Mouse (Mus musculus): ENCODE measurements around the gene Bmt2. TPM values are rescaled to one million over a fixed set of nuclear protein-coding genes. Genes with fewer than 3 reads are reported as not detected.

The Bmt2 gene
- polyA plus RNA-seq, 1 experiment = 3.5 TPM

- no peak for TF ChIP-seq CTCF (IDR thresholded peaks at IDR 0.05; ENCODE audit: insufficient read depth, low read length)
- TF ChIP-seq POLR2A (IDR thresholded peaks at IDR 0.05; ENCODE audit: borderline replicate concordance, extremely low read depth, low read depth, low read length) = no peak
- Histone ChIP-seq H3K4me3 (replicated peaks; ENCODE audit: extremely low read depth, low read depth, low read length) (peak overlapping the region; percentile 99), H3K4me1 (ENCODE audit: control insufficient read depth, insufficient read depth, low read length) (0 out of 2 replicates have a peak, but pooled peaks cover 3% of the 10 kb centered on the region)
- no peak for DNase-seq
- 9% methylated on average over 15 of the region's 15 CpGs for WGBS
Observed at GRCm38 (mm10) chr6:13606921-13607620, 70.7 kb downstream of the Bmt2 start.

- TF ChIP-seq POLR2A (IDR thresholded peaks at IDR 0.05; ENCODE audit: borderline replicate concordance, extremely low read depth, low read depth, low read length) (no peak), CTCF (IDR thresholded peaks at IDR 0.05; ENCODE audit: insufficient read depth, low read length) (no peak)
- H3K4me1 ChIP-seq (ENCODE audit: control insufficient read depth, insufficient read depth, low read length) = 0 out of 2 replicates have a peak, but pooled peaks cover 3% of the 10 kb centered on the region
- no peak overlapping the region for H3K4me3 ChIP-seq (replicated peaks; ENCODE audit: extremely low read depth, low read depth, low read length)
- no peak for DNase-seq
- WGBS = 50% methylated on average over 4 of the region's 4 CpGs
Observed at GRCm38 (mm10) chr6:13606394-13606793, 71.4 kb downstream of the Bmt2 start.

- TF ChIP-seq POLR2A (IDR thresholded peaks at IDR 0.05; ENCODE audit: borderline replicate concordance, extremely low read depth, low read depth, low read length) = no peak
- TF ChIP-seq CTCF (IDR thresholded peaks at IDR 0.05; ENCODE audit: insufficient read depth, low read length) = no peak
- H3K4me1 ChIP-seq (ENCODE audit: control insufficient read depth, insufficient read depth, low read length) = peaks cover 3% of the 10 kb centered on the region; the same call in 1 of the 2 replicates
- no peak for DNase-seq
- 86% methylated on average over 6 of the region's 6 CpGs for WGBS
- no peak overlapping the region for H3K4me3 ChIP-seq (replicated peaks; ENCODE audit: extremely low read depth, low read depth, low read length)
Observed at GRCm38 (mm10) chr6:13603134-13603533, 74.6 kb downstream of the Bmt2 start.

- 25% methylated on average over 6 of the region's 6 CpGs for WGBS
- DNase-seq = peak; percentile 16
- no peak overlapping the region for H3K4me3 ChIP-seq (replicated peaks; ENCODE audit: extremely low read depth, low read depth, low read length)
- no peak for TF ChIP-seq CTCF (IDR thresholded peaks at IDR 0.05; ENCODE audit: insufficient read depth, low read length)
- TF ChIP-seq POLR2A (IDR thresholded peaks at IDR 0.05; ENCODE audit: borderline replicate concordance, extremely low read depth, low read depth, low read length) = no peak
- H3K4me1 ChIP-seq (ENCODE audit: control insufficient read depth, insufficient read depth, low read length) = no peaks in the 10 kb centered on the region; the same call in 1 of the 2 replicates
Observed at GRCm38 (mm10) chr6:13601587-13601986, 76.2 kb downstream of the Bmt2 start.

- 76% methylated on average over 7 of the region's 7 CpGs for WGBS
- no peak for DNase-seq
- no peak for TF ChIP-seq POLR2A (IDR thresholded peaks at IDR 0.05; ENCODE audit: borderline replicate concordance, extremely low read depth, low read depth, low read length)
- Histone ChIP-seq H3K4me1 (ENCODE audit: control insufficient read depth, insufficient read depth, low read length) (no peaks in the 10 kb centered on the region; the same call in 1 of the 2 replicates), H3K4me3 (replicated peaks; ENCODE audit: extremely low read depth, low read depth, low read length) (no peak overlapping the region)
Observed at GRCm38 (mm10) chr6:13598239-13598923, 79.4 kb downstream of the Bmt2 start.

GRCm38 (mm10) chr6:13592729-13593345 lies 84.9 kb downstream of the Bmt2 start:
- H3K4me3 ChIP-seq (replicated peaks; ENCODE audit: extremely low read depth, low read depth, low read length) = no peak overlapping the region
- no peaks in the 10 kb centered on the region for H3K4me1 ChIP-seq (ENCODE audit: control insufficient read depth, insufficient read depth, low read length)
- no peak for TF ChIP-seq POLR2A (IDR thresholded peaks at IDR 0.05; ENCODE audit: borderline replicate concordance, extremely low read depth, low read depth, low read length)
- TF ChIP-seq CTCF (IDR thresholded peaks at IDR 0.05; ENCODE audit: insufficient read depth, low read length) = no peak
- no peak for DNase-seq
- 69% methylated on average over 4 of the region's 4 CpGs for WGBS

GRCm38 (mm10) chr6:13586560-13586959 lies 91.2 kb downstream of the Bmt2 start:
- WGBS = 45% methylated on average over 2 of the region's 2 CpGs
- no peak for DNase-seq
- H3K4me1 ChIP-seq (ENCODE audit: control insufficient read depth, insufficient read depth, low read length) = no peaks in the 10 kb centered on the region
- TF ChIP-seq POLR2A (IDR thresholded peaks at IDR 0.05; ENCODE audit: borderline replicate concordance, extremely low read depth, low read depth, low read length) = no peak
- H3K4me3 ChIP-seq (replicated peaks; ENCODE audit: extremely low read depth, low read depth, low read length) = no peak overlapping the region

GRCm38 (mm10) chr6:13586154-13586553 lies 91.6 kb downstream of the Bmt2 start:
- DNase-seq = no peak
- Histone ChIP-seq H3K4me3 (replicated peaks; ENCODE audit: extremely low read depth, low read depth, low read length) (no peak overlapping the region), H3K4me1 (ENCODE audit: control insufficient read depth, insufficient read depth, low read length) (no peaks in the 10 kb centered on the region)
- TF ChIP-seq POLR2A (IDR thresholded peaks at IDR 0.05; ENCODE audit: borderline replicate concordance, extremely low read depth, low read depth, low read length) (no peak), CTCF (IDR thresholded peaks at IDR 0.05; ENCODE audit: insufficient read depth, low read length) (no peak)
- WGBS = 81% methylated on average over 8 of the region's 8 CpGs

- TF ChIP-seq CTCF (IDR thresholded peaks at IDR 0.05; ENCODE audit: insufficient read depth, low read length) = no peak
- TF ChIP-seq POLR2A (IDR thresholded peaks at IDR 0.05; ENCODE audit: borderline replicate concordance, extremely low read depth, low read depth, low read length) = no peak
- H3K4me1 ChIP-seq (ENCODE audit: control insufficient read depth, insufficient read depth, low read length) = no peaks in the 10 kb centered on the region
- WGBS = 81% methylated on average over 6 of the region's 6 CpGs
- no peak for DNase-seq
- H3K4me3 ChIP-seq (replicated peaks; ENCODE audit: extremely low read depth, low read depth, low read length) = no peak overlapping the region
Observed at GRCm38 (mm10) chr6:13584788-13585187, 93.0 kb downstream of the Bmt2 start.
